Mouse (Mus musculus) megakaryocyte, embryonic 14.5 days (primary cell): Measurements from ENCODE around the gene Arntl2.

Experiments
- FLI1 ChIP-seq: IDR thresholded peaks from 2 replicates; pipeline ENCODE4 v1.6.1; 2012; ENCODE audit warnings: low read length, inconsistent platforms, mixed read lengths
- GATA1 ChIP-seq: IDR thresholded peaks from 3 replicates; pipeline ENCODE4 v1.6.1; 2012; ENCODE audit warnings: mixed read lengths, low read length, inconsistent platforms, borderline replicate concordance

GRCm38 (mm10) chr6:146877425-146878045 lies 81.7 kb downstream of the Arntl2 start:
- TF ChIP-seq GATA1 (no peak), FLI1 (no peak)
